Mouse (Mus musculus) spleen, embryonic (tissue): Measurements from ENCODE around the gene Iqsec1.

ENCODE experiments used
- CTCF ChIA-PET: fragments of 350-600 bp; sonication (Branson Sonifier 250); formaldehyde crosslinking; loops from one replicate; lab custom pipeline; 2022; lab: Charles Lee

The Iqsec1 gene

GRCm38 (mm10) chr6:90969341-90969871 lies 19.1 kb downstream of the Iqsec1 start:
- CTCF ChIA-PET: no interaction called here

- CTCF ChIA-PET: no interaction called here
These were observed 35.1 kb downstream of the Iqsec1 start for GRCm38 (mm10) chr6:90953349-90953748.

GRCm38 (mm10) chr6:90950936-90951335 lies 37.5 kb downstream of the Iqsec1 start:
- CTCF ChIA-PET: no interaction called here

GRCm38 (mm10) chr6:90948097-90948496 lies 40.4 kb downstream of the Iqsec1 start:
- CTCF ChIA-PET: no interaction called here

- CTCF ChIA-PET: no interaction called here
These were observed 42.8 kb downstream of the Iqsec1 start for GRCm38 (mm10) chr6:90945560-90946230.

- CTCF ChIA-PET: no interaction called here
These were observed 47.2 kb downstream of the Iqsec1 start for GRCm38 (mm10) chr6:90941257-90941656.

- CTCF ChIA-PET: no interaction called here
These were observed 54.8 kb downstream of the Iqsec1 start for GRCm38 (mm10) chr6:90933656-90934055.

- CTCF ChIA-PET: no interaction called here
These were observed 59.7 kb downstream of the Iqsec1 start for GRCm38 (mm10) chr6:90928806-90929205.

- CTCF ChIA-PET: no interaction called here
These were observed 63.0 kb downstream of the Iqsec1 start for GRCm38 (mm10) chr6:90925472-90925871.

GRCm38 (mm10) chr6:90924796-90925195 lies 63.7 kb downstream of the Iqsec1 start:
- CTCF ChIA-PET: no interaction called here

GRCm38 (mm10) chr6:90924379-90924778 lies 64.1 kb downstream of the Iqsec1 start:
- CTCF ChIA-PET: no interaction called here

- CTCF ChIA-PET: no interaction called here
These were observed 67.1 kb downstream of the Iqsec1 start for GRCm38 (mm10) chr6:90921259-90921946.

GRCm38 (mm10) chr6:90920510-90921220 lies 67.8 kb downstream of the Iqsec1 start:
- CTCF ChIA-PET: no interaction called here

- CTCF ChIA-PET: no interaction called here
These were observed 68.7 kb downstream of the Iqsec1 start for GRCm38 (mm10) chr6:90919636-90920420.

- CTCF ChIA-PET: no interaction called here
These were observed 72.9 kb downstream of the Iqsec1 start for GRCm38 (mm10) chr6:90915585-90915984.

GRCm38 (mm10) chr6:90913771-90914170 lies 74.7 kb downstream of the Iqsec1 start:
- CTCF ChIA-PET: no interaction called here

- CTCF ChIA-PET: no interaction called here
These were observed 75.7 kb downstream of the Iqsec1 start for GRCm38 (mm10) chr6:90912768-90913167.

- CTCF ChIA-PET: no interaction called here
These were observed 84.3 kb downstream of the Iqsec1 start for GRCm38 (mm10) chr6:90904143-90904542.

- CTCF ChIA-PET: no interaction called here
These were observed 88.2 kb downstream of the Iqsec1 start for GRCm38 (mm10) chr6:90900302-90900701.

GRCm38 (mm10) chr6:90899266-90899665 lies 89.2 kb downstream of the Iqsec1 start:
- CTCF ChIA-PET: no interaction called here

GRCm38 (mm10) chr6:90898107-90898506 lies 90.4 kb downstream of the Iqsec1 start:
- CTCF ChIA-PET: no interaction called here

GRCm38 (mm10) chr6:90892401-90892800 lies 96.1 kb downstream of the Iqsec1 start:
- CTCF ChIA-PET: no interaction called here
